Mouse (Mus musculus) ES-E14 (cell line): ENCODE measurements at regions not wholly inside any gene's neighbourhood (a gene's known extent, or its start where the extent isn't known, plus 50 kb on each side); places are given as distances from the start of the nearest gene placed in this dataset.

ENCODE experiments used
- DNase-seq: peaks from one replicate; pipeline ENCODE4 v3.0.0-alpha.2; 2013; ENCODE audit warnings: low read depth, low spot score
- H3K27ac ChIP-seq: 2 replicates; pipeline ENCODE4 v1.5.1; 2012; ENCODE audit warnings: low read depth, mild to moderate bottlenecking, low read length, moderate library complexity, mixed read lengths; ENCODE audit not compliant: poor library complexity, insufficient read depth, severe bottlenecking
- H3K36me3 ChIP-seq: 2 replicates; pipeline ENCODE4 v1.6.1; 2012; ENCODE audit warnings: mild to moderate bottlenecking, low read length, moderate library complexity, mixed read lengths; ENCODE audit not compliant: control insufficient read depth, poor library complexity, insufficient read depth, severe bottlenecking
- H3K4me1 ChIP-seq, 2 experiments: fragments of 150-350 bp in 1 of 2; sonication (generic) in 1 of 2; 2 replicates each; pipeline ENCODE4 v1.6.1; 2012; ENCODE audit warnings: low read length in 2 of 2, mild to moderate bottlenecking in 1 of 2, mixed read lengths in 1 of 2; ENCODE audit not compliant: control insufficient read depth in 2 of 2, insufficient read depth in 2 of 2, poor library complexity in 1 of 2
- H3K4me3 ChIP-seq, 2 experiments: fragments of 150-350 bp in 1 of 2; sonication (generic) in 1 of 2; 2 replicates each; pipeline ENCODE4 v1.5.1; 2012; ENCODE audit warnings: low read length in 2 of 2, low read depth in 1 of 2, mild to moderate bottlenecking in 1 of 2, mixed read lengths in 1 of 2; ENCODE audit not compliant: insufficient read depth in 1 of 2, poor library complexity in 1 of 2, severe bottlenecking in 1 of 2
- H3K9ac ChIP-seq: 2 replicates; pipeline ENCODE4 v1.6.1; 2012; ENCODE audit warnings: low read depth, mild to moderate bottlenecking, low read length, mixed read lengths; ENCODE audit not compliant: poor library complexity, insufficient read depth, severe bottlenecking
- H3K9me3 ChIP-seq: fragments of 150-350 bp; sonication (generic); 2 replicates; pipeline ENCODE4 v1.6.1; 2012; ENCODE audit warnings: low read depth, mild to moderate bottlenecking, low read length; ENCODE audit not compliant: control insufficient read depth, insufficient read depth
- CHD2 ChIP-seq: IDR thresholded peaks from 2 replicates; pipeline ENCODE4 v1.6.1; 2014; ENCODE audit warnings: mild to moderate bottlenecking, low read depth, low read length, inconsistent platforms
- HCFC1 ChIP-seq: IDR thresholded peaks from 2 replicates; pipeline ENCODE4 v1.6.1; 2012; ENCODE audit warnings: low read length, inconsistent platforms, borderline replicate concordance; ENCODE audit not compliant: insufficient read depth
- MAFK ChIP-seq: IDR thresholded peaks from 2 replicates; pipeline ENCODE4 v1.6.1; 2014; ENCODE audit warnings: mild to moderate bottlenecking, low read depth, low read length, inconsistent platforms; ENCODE audit not compliant: insufficient read depth
- ZC3H11A ChIP-seq: IDR thresholded peaks from 2 replicates; pipeline ENCODE4 v1.6.1; 2012; ENCODE audit warnings: low read depth, mild to moderate bottlenecking, inconsistent platforms, low read length, borderline replicate concordance
- ZNF384 ChIP-seq: IDR thresholded peaks from 2 replicates; pipeline ENCODE4 v1.6.1; 2012; ENCODE audit warnings: low read depth, low read length, inconsistent platforms
- in situ Hi-C, 2 experiments: fragments of 600-800 bp; cut with MboI; formaldehyde crosslinking; loops; one replicate each; pipeline ENCODE4 v1.15.1; 2025; ENCODE audit warnings: low sequenced_read_pairs in 2 of 2, inconsistent platforms in 1 of 2; ENCODE audit not compliant: unreplicated experiment in 2 of 2

GRCm38 (mm10) chr1:193671816-193672254 is 301.7 kb upstream of the Camk1g start:
- no peak for DNase-seq
- H3K9ac ChIP-seq, result no peak overlapping the region
- no peak for TF ChIP-seq HCFC1
- no peak for TF ChIP-seq ZC3H11A
- TF ChIP-seq CHD2, result no peak
- TF ChIP-seq ZNF384, result no peak
- H3K9me3 ChIP-seq, result no peaks in the 10 kb centered on the region
- in situ Hi-C loops, result no loop called here
- H3K36me3 ChIP-seq, result no peaks in the 10 kb centered on the region
- peaks cover 0 to 2% of the 10 kb centered on the region in 2 experiments; a peak in 2 of 4 replicates for H3K4me1 ChIP-seq
- no peak overlapping the region for H3K4me3 ChIP-seq
- H3K27ac ChIP-seq, result no peak overlapping the region

GRCm38 (mm10) chr1:193671046-193671445 is 300.9 kb upstream of the Camk1g start:
- Histone ChIP-seq H3K4me3 (no peak overlapping the region), H3K4me1 (peaks cover 0 to 2% of the 10 kb centered on the region in 2 experiments; a peak in 2 of 4 replicates), H3K36me3 (no peaks in the 10 kb centered on the region), H3K27ac (no peak overlapping the region), H3K9ac (no peak overlapping the region), H3K9me3 (no peaks in the 10 kb centered on the region)
- DNase-seq, result no peak
- no peak for TF ChIP-seq HCFC1
- no peak for TF ChIP-seq ZNF384
- no peak for TF ChIP-seq MAFK
- TF ChIP-seq CHD2, result no peak
- TF ChIP-seq ZC3H11A, result no peak
- in situ Hi-C loops, result no loop called here

DNA sequence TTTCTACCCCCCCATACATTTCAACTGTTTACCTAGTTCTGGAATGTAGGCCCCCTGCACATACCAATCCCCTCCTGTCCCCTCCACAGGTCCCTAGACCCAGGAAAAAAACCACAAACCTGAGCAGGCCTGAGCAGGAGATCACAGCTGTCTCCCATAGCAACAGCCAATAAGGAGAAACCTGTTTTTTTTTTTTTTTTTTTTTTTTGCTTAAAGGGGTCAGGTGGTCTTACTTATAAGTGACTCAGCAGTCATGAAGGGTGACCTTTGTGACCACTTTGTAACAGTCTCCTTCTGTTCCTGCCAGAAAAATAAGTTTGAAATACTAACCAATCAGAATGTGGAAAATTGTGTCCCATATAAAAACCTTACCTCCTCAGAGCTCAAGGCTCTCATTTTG is 299.9 kb upstream of the Camk1g start:
- no peak overlapping the region for H3K4me3 ChIP-seq
- in situ Hi-C loops, result no loop called here
- no peaks in the 10 kb centered on the region for H3K9me3 ChIP-seq
- no peaks in the 10 kb centered on the region for H3K36me3 ChIP-seq
- no peak overlapping the region for H3K27ac ChIP-seq
- TF ChIP-seq ZC3H11A (no peak), ZNF384 (peak; percentile 85), HCFC1 (no peak), MAFK (no peak)
- no peak for DNase-seq
- no peak overlapping the region for H3K9ac ChIP-seq
- peaks cover 0 to 2% of the 10 kb centered on the region in 2 experiments; a peak in 2 of 4 replicates for H3K4me1 ChIP-seq

GRCm38 (mm10) chr1:193668841-193669240 is 298.7 kb upstream of the Camk1g start:
- H3K4me3 ChIP-seq, result no peak overlapping the region
- TF ChIP-seq MAFK (no peak), ZNF384 (no peak), CHD2 (no peak), ZC3H11A (no peak), HCFC1 (no peak)
- in situ Hi-C loops, result no loop called here
- H3K4me1 ChIP-seq, result peaks cover 0 to 2% of the 10 kb centered on the region in 2 experiments; a peak in 2 of 4 replicates
- no peaks in the 10 kb centered on the region for H3K36me3 ChIP-seq
- no peak overlapping the region for H3K27ac ChIP-seq
- no peak for DNase-seq
- H3K9me3 ChIP-seq, result no peaks in the 10 kb centered on the region
- no peak overlapping the region for H3K9ac ChIP-seq

GRCm38 (mm10) chr1:193665854-193666253 is 295.8 kb upstream of the Camk1g start:
- Histone ChIP-seq H3K27ac (no peak overlapping the region), H3K4me1 (no peaks in the 10 kb centered on the region), H3K4me3 (no peak overlapping the region), H3K36me3 (no peaks in the 10 kb centered on the region), H3K9ac (no peak overlapping the region), H3K9me3 (no peaks in the 10 kb centered on the region)
- in situ Hi-C loops, result no loop called here
- no peak for TF ChIP-seq HCFC1
- no peak for TF ChIP-seq ZC3H11A
- TF ChIP-seq CHD2, result no peak
- no peak for TF ChIP-seq ZNF384
- TF ChIP-seq MAFK, result no peak
- DNase-seq, result no peak
